Mouse (Mus musculus) myocyte (in vitro differentiated cells): ENCODE measurements at regions not wholly inside any gene's neighbourhood (a gene's known extent, or its start where the extent isn't known, plus 50 kb on each side); places are given as distances from the start of the nearest gene placed in this dataset.

Source experiments
- H3K27me3 ChIP-seq: one replicate; pipeline ENCODE4 v1.6.1; 2011; ENCODE audit not compliant: control insufficient read depth, insufficient read depth, insufficient read length
- H3K36me3 ChIP-seq: one replicate; pipeline ENCODE4 v1.6.1; 2011; ENCODE audit not compliant: control insufficient read depth, insufficient read depth
- H3K4me2 ChIP-seq: one replicate; pipeline ENCODE4 v1.6.1; 2011; ENCODE audit warnings: low read depth, control low read depth
- H3K4me3 ChIP-seq: one replicate; pipeline ENCODE4 v1.5.1; 2011; ENCODE audit warnings: mild to moderate bottlenecking, control low read depth, moderate library complexity
- H3K79me2 ChIP-seq: one replicate; pipeline ENCODE4 v1.6.1; 2011; ENCODE audit not compliant: control insufficient read depth, insufficient read depth
- H3ac ChIP-seq: one replicate; pipeline ENCODE4 v1.6.1; 2011; ENCODE audit not compliant: control insufficient read depth, insufficient read length
- CEBPB ChIP-seq: IDR thresholded peaks from 2 replicates; pipeline ENCODE4 v1.6.1; 2011; ENCODE audit warnings: mild to moderate bottlenecking, moderate library complexity; ENCODE audit not compliant: poor library complexity, insufficient read depth, severe bottlenecking
- E2F4 ChIP-seq: IDR thresholded peaks from one replicate; pipeline ENCODE4 v1.6.1; 2011; ENCODE audit warnings: mild to moderate bottlenecking, control low read depth, moderate library complexity; ENCODE audit not compliant: insufficient read depth
- MAX ChIP-seq: IDR thresholded peaks from one replicate; pipeline ENCODE4 v1.6.1; 2011; ENCODE audit warnings: low read depth, mild to moderate bottlenecking, control low read depth
- MYOD1 ChIP-seq, 3 experiments: IDR thresholded peaks; one replicate each; pipeline ENCODE4 v1.6.1; 2011; ENCODE audit warnings: control low read depth in 2 of 3, low read depth in 2 of 3, mild to moderate bottlenecking in 2 of 3, moderate library complexity in 1 of 3; ENCODE audit not compliant: insufficient read length in 2 of 3, control insufficient read depth in 1 of 3
- MYOG ChIP-seq, 3 experiments: IDR thresholded peaks; one replicate each; pipeline ENCODE4 v1.6.1; 2011; ENCODE audit warnings: control low read depth in 2 of 3, low read depth in 2 of 3, mild to moderate bottlenecking in 2 of 3; ENCODE audit not compliant: insufficient read length in 2 of 3, control insufficient read depth in 1 of 3, insufficient read depth in 1 of 3
- POLR2A ChIP-seq: IDR thresholded peaks from one replicate; pipeline ENCODE4 v1.6.1; 2011; ENCODE audit warnings: low read depth, mild to moderate bottlenecking, control low read depth, moderate library complexity; ENCODE audit not compliant: insufficient read length
- POLR2AphosphoS2 ChIP-seq: IDR thresholded peaks from one replicate; pipeline ENCODE4 v1.6.1; 2011; ENCODE audit warnings: low read depth, control low read depth; ENCODE audit not compliant: insufficient read length
- REST ChIP-seq: IDR thresholded peaks from one replicate; pipeline ENCODE4 v1.6.1; 2011; ENCODE audit warnings: mild to moderate bottlenecking, control low read depth, moderate library complexity; ENCODE audit not compliant: insufficient read depth, insufficient read length
- SRF ChIP-seq: IDR thresholded peaks from one replicate; pipeline ENCODE4 v1.6.1; 2011; ENCODE audit warnings: low read depth; ENCODE audit not compliant: control insufficient read depth, insufficient read length
- TCF12 ChIP-seq: IDR thresholded peaks from one replicate; pipeline ENCODE4 v1.6.1; 2011; ENCODE audit warnings: mild to moderate bottlenecking, control low read depth; ENCODE audit not compliant: poor library complexity, insufficient read depth, severe bottlenecking
- TCF3 ChIP-seq: IDR thresholded peaks from one replicate; pipeline ENCODE4 v1.6.1; 2011; ENCODE audit warnings: low read depth, control low read depth; ENCODE audit not compliant: insufficient read length
- USF1 ChIP-seq: IDR thresholded peaks from one replicate; pipeline ENCODE4 v1.6.1; 2011; ENCODE audit warnings: low read depth, mild to moderate bottlenecking, control low read depth, moderate library complexity

DNA sequence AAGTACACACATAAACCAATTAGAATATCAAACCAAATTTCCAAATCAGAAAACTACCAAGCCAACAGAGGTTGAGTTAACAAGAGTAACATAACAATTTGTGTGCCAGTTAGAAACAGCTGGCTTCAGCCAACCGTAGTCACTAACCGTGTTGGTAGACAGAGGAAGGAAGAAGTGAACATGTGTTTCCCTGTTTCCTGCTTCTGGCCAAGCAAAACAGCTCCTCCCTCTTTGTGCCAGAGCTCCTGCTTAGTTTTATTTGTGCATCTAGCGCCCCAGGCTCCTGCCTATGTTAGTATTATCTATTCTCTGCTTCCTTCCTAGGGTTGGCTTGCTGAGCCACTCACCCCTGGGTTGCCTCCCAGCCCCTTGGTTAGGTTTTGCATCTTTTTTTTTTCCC is 255.2 kb downstream of the Mreg start:
- no peak overlapping the region for H3ac ChIP-seq
- no peak for TF ChIP-seq POLR2AphosphoS2
- TF ChIP-seq REST: no peak
- TF ChIP-seq SRF: no peak
- no peak for TF ChIP-seq MYOG (IDR thresholded peaks at IDR 0.05; ENCODE audit: control insufficient read depth in 1 of 3, insufficient read depth in 1 of 3, insufficient read length in 2 of 3, low read depth in 2 of 3)
- TF ChIP-seq TCF12: no peak
- no peak for TF ChIP-seq POLR2A
- TF ChIP-seq CEBPB: no peak
- TF ChIP-seq MYOD1 (IDR thresholded peaks at IDR 0.05; ENCODE audit: control insufficient read depth in 1 of 3, insufficient read length in 2 of 3, low read depth in 2 of 3): no peak
- TF ChIP-seq E2F4: no peak
- TF ChIP-seq USF1: no peak
- TF ChIP-seq TCF3: no peak
- TF ChIP-seq MAX: no peak
- H3K4me3 ChIP-seq: no peak overlapping the region
- no peaks in the 10 kb centered on the region for H3K27me3 ChIP-seq
- no peaks in the 10 kb centered on the region for H3K36me3 ChIP-seq
- H3K4me2 ChIP-seq: no peak overlapping the region
- no peaks in the 10 kb centered on the region for H3K79me2 ChIP-seq

DNA sequence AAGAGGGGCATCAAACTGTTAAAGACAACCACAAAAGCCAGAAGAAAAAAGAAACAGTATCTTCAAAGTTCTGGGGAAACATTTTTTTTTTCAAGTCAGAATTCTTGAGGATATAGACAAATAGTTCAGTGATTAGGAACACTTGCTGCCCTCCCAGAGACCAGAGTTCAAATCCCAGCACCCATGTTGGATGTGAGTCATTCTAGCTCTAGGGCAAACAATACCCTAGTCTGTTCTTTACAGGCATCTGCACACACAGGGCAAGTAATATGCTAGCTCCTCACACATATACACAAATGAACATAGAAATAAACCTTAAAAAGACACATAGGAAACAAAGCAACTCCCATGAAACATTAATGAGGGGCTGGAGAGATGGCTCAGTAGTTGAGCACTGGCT is 256.8 kb downstream of the Mreg start:
- H3K79me2 ChIP-seq: no peaks in the 10 kb centered on the region
- H3K4me3 ChIP-seq: no peak overlapping the region
- H3K27me3 ChIP-seq: no peaks in the 10 kb centered on the region
- no peaks in the 10 kb centered on the region for H3K36me3 ChIP-seq
- TF ChIP-seq POLR2A (no peak), SRF (no peak), E2F4 (no peak)
- no peak overlapping the region for H3K4me2 ChIP-seq
- H3ac ChIP-seq: no peak overlapping the region

DNA sequence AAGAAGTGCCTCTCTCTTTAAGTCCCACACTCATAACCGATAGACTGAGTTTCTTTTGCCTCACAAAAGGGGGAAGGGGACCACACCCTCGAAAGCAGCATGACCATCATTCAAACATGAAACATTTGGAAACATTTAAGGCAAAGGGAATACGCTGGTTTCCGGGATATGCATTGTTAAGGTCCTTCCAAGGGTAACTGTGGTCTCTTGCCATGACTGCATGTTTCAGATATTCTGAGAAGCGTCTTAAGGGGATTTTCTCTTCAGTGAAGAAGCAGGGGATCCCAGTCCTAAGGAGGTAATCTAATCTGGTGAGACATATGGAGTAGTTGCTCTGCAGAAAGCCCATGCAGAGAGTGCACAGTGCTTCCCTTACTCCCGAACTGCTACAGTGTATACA is 258.8 kb downstream of the Mreg start:
- no peaks in the 10 kb centered on the region for H3K27me3 ChIP-seq
- TF ChIP-seq MYOD1 (IDR thresholded peaks at IDR 0.05; ENCODE audit: control insufficient read depth in 1 of 3, insufficient read length in 2 of 3, low read depth in 2 of 3): no peak
- TF ChIP-seq POLR2A: no peak
- TF ChIP-seq USF1: no peak
- TF ChIP-seq TCF12: no peak
- TF ChIP-seq E2F4: no peak
- no peak for TF ChIP-seq TCF3
- no peak for TF ChIP-seq POLR2AphosphoS2
- no peak for TF ChIP-seq CEBPB
- TF ChIP-seq MYOG (IDR thresholded peaks at IDR 0.05; ENCODE audit: control insufficient read depth in 1 of 3, insufficient read depth in 1 of 3, insufficient read length in 2 of 3, low read depth in 2 of 3): no peak
- no peak for TF ChIP-seq SRF
- TF ChIP-seq MAX: no peak
- TF ChIP-seq REST: no peak
- no peak overlapping the region for H3ac ChIP-seq

DNA sequence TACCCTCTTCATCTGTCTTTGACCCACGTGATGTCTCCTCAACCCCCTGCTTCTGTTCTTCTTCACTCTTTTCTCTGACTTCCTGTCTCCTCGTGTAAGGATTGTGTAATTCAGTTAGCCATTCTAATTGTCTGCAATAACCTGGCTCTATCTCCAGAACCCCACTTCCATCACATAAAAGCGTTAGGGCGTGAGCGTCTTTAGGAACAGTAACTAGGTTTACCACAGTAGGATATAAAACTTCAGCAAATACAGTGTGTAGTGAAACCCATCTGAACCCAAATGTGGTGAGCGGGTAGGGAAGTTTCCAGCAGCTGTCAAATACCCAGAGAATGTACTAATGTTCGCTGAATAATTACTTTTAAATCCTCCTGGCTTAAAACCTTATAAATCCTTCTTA is 262.6 kb downstream of the Mreg start:
- no peak for TF ChIP-seq USF1
- TF ChIP-seq REST: no peak
- no peak for TF ChIP-seq POLR2A
- TF ChIP-seq POLR2AphosphoS2: no peak
- TF ChIP-seq MYOG (IDR thresholded peaks at IDR 0.05; ENCODE audit: control insufficient read depth in 1 of 3, insufficient read depth in 1 of 3, insufficient read length in 2 of 3, low read depth in 2 of 3): no peak
- Histone ChIP-seq H3ac (no peak overlapping the region), H3K27me3 (no peaks in the 10 kb centered on the region), H3K4me2 (no peak overlapping the region), H3K36me3 (no peaks in the 10 kb centered on the region), H3K4me3 (no peak overlapping the region), H3K79me2 (no peaks in the 10 kb centered on the region)

More for the DNA sequence above, 258.8 kb downstream of the Mreg start:
- H3K4me2 ChIP-seq: no peak overlapping the region
- H3K79me2 ChIP-seq: no peaks in the 10 kb centered on the region
- no peak overlapping the region for H3K4me3 ChIP-seq
- H3K36me3 ChIP-seq: no peaks in the 10 kb centered on the region

DNA sequence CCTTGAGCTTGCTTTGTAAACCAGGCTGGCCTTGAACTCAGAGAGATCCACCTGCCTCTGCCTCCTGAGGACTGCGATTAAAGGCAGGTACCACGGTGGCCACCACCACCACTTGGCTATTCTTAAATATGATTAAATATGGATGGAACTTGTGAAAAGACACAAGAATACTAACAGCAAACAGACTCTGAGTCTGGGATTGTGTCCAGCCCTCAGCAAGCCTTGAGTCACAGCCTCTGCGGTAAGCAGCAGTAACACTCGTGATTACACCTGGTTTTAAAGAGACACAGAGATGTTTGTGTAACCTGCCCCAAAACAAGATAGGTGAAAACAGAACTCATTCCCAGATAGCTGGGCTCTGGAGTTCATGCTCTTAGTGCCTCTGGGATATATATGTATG is 263.4 kb downstream of the Mreg start:
- Histone ChIP-seq H3K4me3 (no peak overlapping the region), H3ac (no peak overlapping the region), H3K27me3 (no peaks in the 10 kb centered on the region), H3K4me2 (no peak overlapping the region), H3K36me3 (no peaks in the 10 kb centered on the region), H3K79me2 (no peaks in the 10 kb centered on the region)
- no peak for TF ChIP-seq POLR2A
- TF ChIP-seq USF1: no peak
- TF ChIP-seq REST: no peak
- TF ChIP-seq TCF3: no peak
- no peak for TF ChIP-seq MYOD1 (IDR thresholded peaks at IDR 0.05; ENCODE audit: control insufficient read depth in 1 of 3, insufficient read length in 2 of 3, low read depth in 2 of 3)
- TF ChIP-seq MAX: no peak
